Mouse (Mus musculus) C2C12 (cell line): ENCODE results near the gene Islr. TPM values are rescaled to one million over a fixed set of nuclear protein-coding genes. Genes with fewer than 3 reads are reported as not detected.

Experiments
- H3K27me3 ChIP-seq: one replicate; pipeline ENCODE4 v1.6.1; 2011; ENCODE audit not compliant: control insufficient read depth, insufficient read depth, insufficient read length
- H3K36me3 ChIP-seq: one replicate; pipeline ENCODE4 v1.6.1; 2011; ENCODE audit not compliant: control insufficient read depth, insufficient read depth
- H3K4me3 ChIP-seq: one replicate; pipeline ENCODE4 v1.5.1; 2011; ENCODE audit warnings: mild to moderate bottlenecking, control low read depth; ENCODE audit not compliant: poor library complexity, insufficient read depth, severe bottlenecking
- H3K79me2 ChIP-seq: one replicate; pipeline ENCODE4 v1.6.1; 2011; ENCODE audit not compliant: control insufficient read depth, insufficient read depth
- H3K79me3 ChIP-seq: one replicate; pipeline ENCODE4 v1.6.1; 2011; ENCODE audit warnings: low read depth, control low read depth
- H3ac ChIP-seq: one replicate; pipeline ENCODE3; 2011; ENCODE audit warnings: low read depth; ENCODE audit not compliant: control insufficient read depth, insufficient read length
- CEBPB ChIP-seq: IDR thresholded peaks from one replicate; pipeline ENCODE4 v1.6.1; 2011; ENCODE audit warnings: low read depth, mild to moderate bottlenecking, control low read depth, moderate library complexity
- CTCF ChIP-seq: IDR thresholded peaks from one replicate; pipeline ENCODE4 v1.5.1; 2011; ENCODE audit not compliant: control insufficient read depth, insufficient read depth, insufficient read length
- FOSL1 ChIP-seq: IDR thresholded peaks from one replicate; pipeline ENCODE4 v1.8.0; 2011; ENCODE audit warnings: mild to moderate bottlenecking, low read length; ENCODE audit not compliant: poor library complexity, insufficient read depth, severe bottlenecking
- MAX ChIP-seq: IDR thresholded peaks from one replicate; pipeline ENCODE4 v1.6.1; 2011; ENCODE audit warnings: mild to moderate bottlenecking, control low read depth
- MYOD1 ChIP-seq: IDR thresholded peaks from one replicate; pipeline ENCODE4 v1.6.1; 2011; ENCODE audit warnings: low read depth; ENCODE audit not compliant: control insufficient read depth, insufficient read length
- MYOG ChIP-seq: IDR thresholded peaks from one replicate; pipeline ENCODE4 v1.6.1; 2011; ENCODE audit not compliant: control insufficient read depth, insufficient read length; ENCODE audit errors: extremely low read depth
- USF1 ChIP-seq: IDR thresholded peaks from one replicate; pipeline ENCODE4 v1.6.1; 2011; ENCODE audit warnings: low read depth, mild to moderate bottlenecking, control low read depth, moderate library complexity
- polyA plus RNA-seq: library from polyadenylated mRNA; unstranded; fragments of >200 nt; fragmentation: generic; extraction: Trizol; gene quantifications from one replicate; pipeline ENCODE4 v1.2.1, GENCODE M21; 2012; ENCODE audit warnings: missing spikeins

The Islr gene
- polyA plus RNA-seq, 1 experiment: 10.3 TPM

DNA sequence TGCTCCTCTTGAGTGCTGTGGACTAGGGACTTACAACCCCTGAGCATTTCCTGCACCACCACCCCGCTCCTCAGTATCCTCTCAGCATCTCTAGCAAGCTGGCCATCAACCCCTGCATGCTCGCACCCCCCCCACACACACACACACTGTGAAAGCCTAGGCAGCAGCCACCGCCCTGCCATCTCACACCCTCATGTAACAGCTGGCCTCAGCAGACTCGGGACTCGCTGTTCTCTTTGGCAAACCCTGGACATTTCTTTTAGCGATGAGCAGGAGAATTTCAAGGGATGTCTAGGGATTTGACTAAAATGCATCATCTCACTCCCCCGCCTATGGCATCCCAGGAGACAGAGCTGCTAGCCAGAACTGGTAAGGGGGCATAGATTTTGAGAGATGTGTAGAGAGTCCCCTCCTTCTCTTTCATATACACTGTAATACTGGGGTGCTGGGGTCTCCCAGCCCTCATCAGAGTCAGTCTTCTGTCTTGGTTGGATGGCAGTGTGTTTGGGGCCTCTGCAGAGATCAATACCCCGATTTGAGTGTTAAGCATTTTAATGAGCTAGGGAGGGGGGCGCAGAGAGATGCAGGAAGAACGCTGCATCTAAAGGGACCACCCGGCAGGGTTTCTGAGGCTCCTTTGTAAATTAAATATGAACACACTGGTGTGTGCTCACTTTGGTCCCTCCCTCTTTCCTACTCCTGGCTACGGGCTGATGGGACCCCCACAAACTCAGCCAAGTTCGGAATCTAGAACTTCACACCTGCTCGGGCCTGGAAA, 1.2 kb downstream of the Islr start:
- Histone ChIP-seq H3K36me3 (no peaks in the 10 kb centered on the region), H3K4me3 (no peak overlapping the region), H3K79me3 (no peaks in the 10 kb centered on the region), H3K79me2 (no peaks in the 10 kb centered on the region), H3K27me3 (peaks cover 20% of the 10 kb centered on the region), H3ac (no peak overlapping the region)
- TF ChIP-seq MYOG (no peak), CEBPB (no peak), MYOD1 (no peak), MAX (no peak)

DNA sequence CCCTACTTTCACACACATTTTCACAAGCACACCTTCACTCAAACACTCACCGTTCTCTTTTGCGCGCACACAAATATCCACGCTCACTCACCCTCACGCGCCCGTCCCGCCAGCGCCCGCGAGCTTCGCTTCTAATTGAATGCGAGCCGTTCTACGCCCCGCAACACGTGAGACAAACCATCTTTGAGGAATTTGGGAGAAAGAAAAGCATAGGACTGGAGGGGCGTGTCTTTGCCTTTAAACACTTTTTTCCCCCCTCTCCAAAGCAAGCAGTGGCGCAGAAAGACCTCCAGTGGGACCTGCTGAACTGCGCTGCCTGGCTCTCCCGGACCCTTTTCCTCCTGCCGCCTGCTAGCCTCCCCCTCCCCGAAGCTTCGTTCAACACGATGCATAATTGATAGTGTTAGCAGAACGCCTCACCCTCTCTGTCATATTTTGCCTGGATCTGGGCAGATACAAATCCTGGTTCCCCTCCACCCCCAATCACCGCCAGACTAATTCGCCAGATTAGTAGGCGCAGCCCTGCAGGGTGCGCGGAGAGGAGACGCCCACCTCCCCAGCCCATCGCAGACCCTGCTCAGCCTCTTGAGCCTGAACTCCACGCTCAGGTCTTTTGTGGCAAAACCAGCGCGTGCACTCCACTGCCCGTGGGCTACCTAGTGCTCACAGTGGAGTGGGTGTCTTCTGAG, 2.1 kb downstream of the Islr start:
- H3K79me2 ChIP-seq: no peaks in the 10 kb centered on the region
- H3K27me3 ChIP-seq: peaks cover 20% of the 10 kb centered on the region
- no peaks in the 10 kb centered on the region for H3K79me3 ChIP-seq
- TF ChIP-seq FOSL1: no peak
- TF ChIP-seq MYOD1: no peak
- no peak for TF ChIP-seq USF1
- no peak for TF ChIP-seq MAX
- no peak for TF ChIP-seq MYOG
- no peak for TF ChIP-seq CTCF
- TF ChIP-seq CEBPB: no peak
- no peak overlapping the region for H3K4me3 ChIP-seq
- H3K36me3 ChIP-seq: no peaks in the 10 kb centered on the region
- H3ac ChIP-seq: no peak overlapping the region

DNA sequence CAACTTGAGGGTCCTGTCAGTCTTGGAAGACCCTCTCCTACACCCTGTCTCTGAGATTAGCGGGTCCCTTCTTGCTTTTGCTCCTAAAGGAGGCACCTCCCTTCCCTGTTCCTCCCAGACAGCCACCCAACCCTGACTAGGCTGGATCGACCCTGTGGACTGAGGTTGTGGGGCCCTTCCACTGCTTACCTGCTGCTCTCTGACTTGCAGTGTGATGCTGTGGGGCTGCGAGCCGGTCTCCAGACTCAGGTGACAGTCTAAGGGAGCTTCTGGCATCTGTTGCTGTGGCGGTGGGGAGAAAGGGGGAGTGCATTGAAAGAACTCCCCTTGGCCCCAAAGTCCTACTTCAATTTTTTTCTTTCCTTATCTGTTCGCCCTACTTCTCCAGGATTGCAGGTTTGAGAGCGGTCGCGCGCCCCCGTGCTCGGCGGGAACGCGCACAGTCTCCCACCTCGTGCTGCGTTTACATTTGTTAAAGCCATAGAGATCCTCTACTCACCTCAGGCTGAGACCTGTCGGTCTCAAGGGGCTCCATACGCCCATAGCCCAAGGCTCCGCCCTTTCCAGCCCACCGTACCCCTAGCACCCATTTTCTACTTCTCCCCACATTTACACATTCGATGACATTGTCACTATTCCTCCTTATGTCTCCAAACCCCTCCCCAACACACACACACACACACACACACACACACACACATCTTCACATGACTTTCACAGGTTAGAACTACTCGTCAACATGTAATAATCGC, 2.8 kb downstream of the Islr start:
- Histone ChIP-seq H3K4me3 (no peak overlapping the region), H3K36me3 (no peaks in the 10 kb centered on the region), H3K79me3 (no peaks in the 10 kb centered on the region), H3ac (no peak overlapping the region), H3K27me3 (peaks cover 20% of the 10 kb centered on the region), H3K79me2 (no peaks in the 10 kb centered on the region)
- TF ChIP-seq CEBPB: no peak
- TF ChIP-seq FOSL1: no peak
- no peak for TF ChIP-seq CTCF
- TF ChIP-seq USF1: no peak
- TF ChIP-seq MYOD1: no peak
- no peak for TF ChIP-seq MAX
- TF ChIP-seq MYOG: no peak

DNA sequence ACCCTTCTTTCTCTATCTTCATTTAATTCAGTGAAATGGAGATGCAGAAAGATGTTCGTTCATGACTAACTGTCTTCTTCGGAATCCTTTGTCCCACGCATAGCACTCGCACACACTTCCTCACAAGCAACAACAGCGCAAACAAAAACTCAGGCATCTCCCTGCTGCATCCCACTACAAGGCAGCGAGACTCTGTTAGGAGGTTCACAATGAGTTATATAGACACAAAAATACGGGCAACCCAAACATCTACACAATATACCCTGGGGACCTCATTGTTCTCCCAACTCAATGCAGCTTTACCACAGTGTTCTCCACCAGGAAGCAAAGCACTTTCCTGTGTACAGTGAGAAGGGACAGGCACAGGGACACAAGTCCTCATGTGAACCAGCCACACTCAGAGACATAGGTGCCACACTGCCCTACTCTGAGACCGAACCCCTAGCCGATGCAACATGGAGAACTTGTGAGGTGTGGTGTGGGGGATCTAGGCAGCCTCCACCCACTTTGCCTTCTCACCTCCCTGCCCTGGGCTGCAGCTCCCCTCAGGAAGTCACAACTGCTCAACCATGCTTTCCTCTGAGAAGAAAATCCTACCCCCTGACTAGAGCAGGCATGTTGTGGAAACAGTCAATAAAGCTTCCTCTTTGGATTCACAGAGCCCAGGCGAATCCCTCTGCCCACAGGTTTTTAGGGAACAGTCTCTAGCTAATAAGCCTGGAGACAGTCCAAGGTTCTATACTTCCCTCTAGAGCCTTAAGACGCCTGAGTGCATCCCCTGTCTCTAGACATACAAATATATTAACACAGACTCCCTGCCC, 3.6 kb downstream of the Islr start:
- TF ChIP-seq CEBPB: no peak
- TF ChIP-seq CTCF: no peak
- no peak for TF ChIP-seq MYOG
- TF ChIP-seq USF1: no peak
- TF ChIP-seq MAX: no peak
- TF ChIP-seq FOSL1: no peak
- TF ChIP-seq MYOD1: no peak

DNA sequence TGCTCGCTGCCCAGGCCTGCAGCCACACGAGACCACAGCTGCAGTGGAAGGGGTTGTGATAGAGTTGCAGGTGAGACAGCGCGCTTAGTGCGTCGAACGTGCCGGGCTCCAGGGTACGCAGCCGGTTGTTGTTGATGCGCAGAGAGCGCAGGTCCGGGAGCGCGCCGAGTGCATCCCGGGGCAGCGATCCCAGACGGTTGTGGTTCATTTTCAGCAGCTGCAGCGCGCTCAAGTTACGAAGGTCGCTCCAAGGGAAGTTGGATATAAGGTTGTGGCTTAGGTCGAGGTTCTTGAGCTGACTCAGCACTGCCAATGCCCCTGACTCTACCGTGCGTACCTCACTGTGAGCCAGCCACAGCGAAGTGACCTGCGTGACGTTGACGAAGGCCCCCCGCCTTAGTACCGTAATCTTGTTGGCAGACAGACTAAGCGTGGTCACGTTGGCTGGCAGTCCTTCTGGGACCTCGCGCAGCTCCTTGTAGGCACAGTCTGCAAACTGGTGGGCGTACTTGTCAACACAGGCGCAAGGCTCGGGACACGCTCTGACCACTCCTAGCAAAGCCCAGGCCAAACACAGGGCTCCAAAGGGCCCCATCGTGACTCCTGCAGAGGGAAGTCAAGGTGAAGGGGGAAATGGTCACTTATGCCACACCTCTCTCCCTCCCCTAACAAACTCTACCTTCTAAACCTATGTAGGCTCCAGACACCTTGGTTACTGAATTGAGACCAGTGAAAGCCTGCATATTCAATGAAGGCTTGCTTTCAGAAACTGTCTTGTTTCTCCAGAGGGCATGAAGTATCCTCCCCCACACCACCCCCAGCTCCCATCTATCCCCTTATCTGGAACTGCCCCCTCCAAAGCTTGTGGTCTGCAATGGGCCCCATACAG, 4.5 kb downstream of the Islr start:
- Histone ChIP-seq H3ac (no peak overlapping the region), H3K27me3 (peaks cover 25% of the 10 kb centered on the region), H3K4me3 (no peak overlapping the region), H3K79me2 (no peaks in the 10 kb centered on the region), H3K36me3 (no peaks in the 10 kb centered on the region), H3K79me3 (no peaks in the 10 kb centered on the region)
- no peak for TF ChIP-seq USF1
- TF ChIP-seq CTCF: no peak
- TF ChIP-seq FOSL1: no peak
- no peak for TF ChIP-seq MYOD1
- no peak for TF ChIP-seq MYOG
- TF ChIP-seq MAX: no peak
- no peak for TF ChIP-seq CEBPB

More for the DNA sequence above, 3.6 kb downstream of the Islr start:
- peaks cover 22% of the 10 kb centered on the region for H3K27me3 ChIP-seq
- H3K79me2 ChIP-seq: no peaks in the 10 kb centered on the region
- no peaks in the 10 kb centered on the region for H3K36me3 ChIP-seq
- H3K79me3 ChIP-seq: no peaks in the 10 kb centered on the region
- no peak overlapping the region for H3ac ChIP-seq
- H3K4me3 ChIP-seq: no peak overlapping the region
